Mouse (Mus musculus): ENCODE measurements at regions not wholly inside any gene's neighbourhood (a gene's known extent, or its start where the extent isn't known, plus 50 kb on each side); places are given as distances from the start of the nearest gene placed in this dataset.

GRCm38 (mm10) chr3:39443328-39443727, 556.6 kb downstream of the Fat4 start:
- TF ChIP-seq CTCF (IDR thresholded peaks at IDR 0.05; ENCODE audit: extremely low read depth, insufficient read depth, low read length) (no peak), POLR2A (IDR thresholded peaks at IDR 0.05; ENCODE audit: extremely low read depth, insufficient read depth, low read length) (no peak)

Data from cortical plate, adult 2 months (tissue).